27 mouse cellular contexts compared by ENCODE assay signal in genomic region chr2:45012676-45013075, GRCm38 (mm10).
DNase-seq lines count a peak whose midpoint lies in the region; ATAC-seq and TF ChIP-seq lines count a peak whose summit lies in the region.
"Had no signal": no experiment of that assay in that cellular context is flagged by ENCODE, and none has a peak within 500 bp of the region (broad histone marks: within the 10 kb centered on the region; RNA-seq: fewer than 3 reads in every experiment).

No protein-coding gene starts in this region.

- no peak for ATAC-seq in heart, embryonic 12.5 days (ENCODE audit: insufficient number of reproducible peaks, low FRiP score)
- no peak for ATAC-seq in midbrain, embryonic 11.5 days (ENCODE audit: low FRiP score)
- ATAC-seq: CD4-positive, CD25-positive, alpha-beta regulatory T cell, adult 4 months; forebrain, embryonic 14.5 days had no signal

- 93% methylated on average over 3 of the region's 3 CpGs for WGBS in heart, embryonic 10.5 days
- WGBS in heart, embryonic 12.5 days = 94% methylated on average over 3 of the region's 3 CpGs
- WGBS in heart, adult 2 months = 96% methylated on average over 3 of the region's 3 CpGs
- 86% methylated on average over 3 of the region's 3 CpGs for WGBS in midbrain, embryonic 11.5 days

- intact Hi-C loops in heart, adult 2 months (cut with DNase I) = no loop called here

- H3K4me3 ChIP-seq in heart, embryonic 10.5 days = no peak overlapping the region
- no peak overlapping the region for H3K4me3 ChIP-seq in heart, embryonic 12.5 days
- H3K4me3 ChIP-seq in heart, adult 2 months = no peak overlapping the region
- no peak overlapping the region for H3K4me3 ChIP-seq in layer of hippocampus, adult 2 months
- no peak overlapping the region for H3K4me3 ChIP-seq in midbrain, embryonic 11.5 days (ENCODE audit: low read depth, low read length)
- H3K4me3 ChIP-seq: embryonic facial prominence, embryonic 13.5 days; embryonic facial prominence, embryonic 15.5 days; erythroblast, embryonic 14.5 days; forebrain, embryonic 10.5 days; forebrain, embryonic 12.5 days had no signal

- no peak for TF ChIP-seq EP300 in heart, adult 2 months (IDR thresholded peaks at IDR 0.05; ENCODE audit: insufficient read depth, low read depth, low read length)

- H3K9ac ChIP-seq in heart, embryonic 12.5 days = no peak overlapping the region
- H3K9ac ChIP-seq in heart, adult 2 months (ENCODE audit: low read depth, low read length) = no peak overlapping the region
- H3K9ac ChIP-seq in midbrain, embryonic 11.5 days (ENCODE audit: low read length) = no peak overlapping the region
- H3K9ac ChIP-seq: embryonic facial prominence, embryonic 13.5 days; embryonic facial prominence, embryonic 15.5 days; forebrain, embryonic 12.5 days had no signal

- peaks cover 3% of the 10 kb centered on the region; the same call in 1 of the 2 replicates for H3K36me3 ChIP-seq in heart, embryonic 10.5 days
- H3K36me3 ChIP-seq in heart, embryonic 12.5 days = peaks cover 30% of the 10 kb centered on the region
- H3K36me3 ChIP-seq in heart, adult 2 months (ENCODE audit: control insufficient read depth, insufficient read depth, low read length) = peaks cover 3% of the 10 kb centered on the region; the same call in 1 of the 2 replicates
- H3K36me3 ChIP-seq in midbrain, embryonic 11.5 days (ENCODE audit: control insufficient read depth, insufficient read depth, low read length) = no peaks in the 10 kb centered on the region; the same call in 1 of the 2 replicates

- no peaks in the 10 kb centered on the region for H3K27me3 ChIP-seq in heart, embryonic 10.5 days (ENCODE audit: insufficient read depth, poor library complexity, severe bottlenecking)
- H3K27me3 ChIP-seq in heart, embryonic 12.5 days (replicated peaks) = no peaks in the 10 kb centered on the region
- H3K27me3 ChIP-seq in heart, adult 2 months (ENCODE audit: control insufficient read depth, insufficient read depth, low read length) = no peaks in the 10 kb centered on the region
- H3K27me3 ChIP-seq in midbrain, embryonic 11.5 days (ENCODE audit: control insufficient read depth, insufficient read depth, low read length) = no peaks in the 10 kb centered on the region
- H3K27me3 ChIP-seq: CH12.LX; embryonic facial prominence, embryonic 13.5 days; embryonic facial prominence, embryonic 15.5 days; forebrain, embryonic 12.5 days had no signal

- no peak for TF ChIP-seq POLR2A in heart, adult 2 months (IDR thresholded peaks at IDR 0.05; ENCODE audit: insufficient read depth, low read depth, low read length)

- H3K79me2 ChIP-seq in heart, adult 2 months (replicated peaks; ENCODE audit: control insufficient read depth, insufficient read depth, low read length) = no peaks in the 10 kb centered on the region

- peak overlapping the region; percentile 42; the same call in 1 of the 2 replicates for H3K27ac ChIP-seq in heart, embryonic 10.5 days
- peak overlapping the region; percentile 2 for H3K27ac ChIP-seq in heart, embryonic 12.5 days (ENCODE audit: poor library complexity, severe bottlenecking)
- no peak overlapping the region for H3K27ac ChIP-seq in heart, adult 2 months
- peak overlapping the region; percentile 81; the same call in 1 of the 2 replicates for H3K27ac ChIP-seq in layer of hippocampus, adult 2 months
- no peak overlapping the region for H3K27ac ChIP-seq in midbrain, embryonic 11.5 days (ENCODE audit: low read depth, low read length)
- H3K27ac ChIP-seq: embryonic facial prominence, embryonic 13.5 days; embryonic facial prominence, embryonic 15.5 days; forebrain, embryonic 10.5 days; forebrain, embryonic 12.5 days had no signal

- no peaks in the 10 kb centered on the region for H3K9me3 ChIP-seq in heart, embryonic 10.5 days
- no peaks in the 10 kb centered on the region for H3K9me3 ChIP-seq in heart, embryonic 12.5 days (replicated peaks)
- H3K9me3 ChIP-seq in midbrain, embryonic 11.5 days (ENCODE audit: control insufficient read depth, low read length) = no peaks in the 10 kb centered on the region
- H3K9me3 ChIP-seq: embryonic facial prominence, embryonic 13.5 days; embryonic facial prominence, embryonic 15.5 days; forebrain, embryonic 10.5 days; forebrain, embryonic 12.5 days; G1E had no signal

- H3K4me2 ChIP-seq in heart, embryonic 12.5 days = no peak overlapping the region
- H3K4me2 ChIP-seq in midbrain, embryonic 11.5 days = no peak overlapping the region
- H3K4me2 ChIP-seq: embryonic facial prominence, embryonic 13.5 days; embryonic facial prominence, embryonic 15.5 days; forebrain, embryonic 12.5 days had no signal

- no peak for TF ChIP-seq CTCF in heart, adult 2 months (IDR thresholded peaks at IDR 0.05)
- no peak for TF ChIP-seq CTCF in layer of hippocampus, adult 2 months (conservative IDR thresholded peaks at IDR 0.05)

- DNase-seq in heart, embryonic 10.5 days (ENCODE audit: low spot score) = no peak
- DNase-seq in heart, postnatal 4 days = no peak
- DNase-seq in heart, adult 2 months = no peak
- DNase-seq in layer of hippocampus, adult 2 months (ENCODE audit: low spot score in 2 of 2) = no peak
- DNase-seq in layer of hippocampus, adult 9-11 months = no peak
- no peak for DNase-seq in midbrain, embryonic 11.5 days (ENCODE audit: low spot score, missing footprints)
- DNase-seq: adrenal gland, adult 2 months; adrenal gland, postnatal 10 days; adrenal gland, postnatal 25 days; B cell, adult 2 months; cerebellum, adult 11 months; cerebellum, adult 18-20 months; cerebellum, adult 8-10 months; cerebellum, adult 9-11 months; cerebellum, postnatal 14 days; cerebellum, postnatal 36 days; embryo, embryonic 11 days had no signal

- H3K4me1 ChIP-seq in heart, embryonic 10.5 days = peaks cover 11% of the 10 kb centered on the region
- H3K4me1 ChIP-seq in heart, embryonic 12.5 days (replicated peaks) = peaks cover 10% of the 10 kb centered on the region
- H3K4me1 ChIP-seq in heart, adult 2 months (ENCODE audit: control insufficient read depth, insufficient read depth, low read length) = no peaks in the 10 kb centered on the region
- H3K4me1 ChIP-seq in midbrain, embryonic 11.5 days (ENCODE audit: control insufficient read depth, insufficient read depth, low read length) = no peaks in the 10 kb centered on the region
- H3K4me1 ChIP-seq: embryonic facial prominence, embryonic 13.5 days; embryonic facial prominence, embryonic 15.5 days; forebrain, embryonic 10.5 days had no signal

Comparison
In these comparisons a context has a peak if more than half of its experiments do, and no peak if none do; other contexts are left out.
1. H3K27ac ChIP-seq: peak in heart, embryonic 10.5 days (single experiment), heart, embryonic 12.5 days (single experiment) and layer of hippocampus, adult 2 months (single experiment); none in heart, adult 2 months (single experiment) and midbrain, embryonic 11.5 days (single experiment).